Mouse (Mus musculus) embryo, embryonic 11.5 days (tissue): ENCODE results near the gene 1810010H24Rik.
"Not testable (repeated sequence)": the region's sequence is repeated elsewhere in the genome, so short reads cannot be mapped to it uniquely, and the experiment has no call there.

Source experiments
- DNase-seq: peaks from one replicate; pipeline ENCODE4 v3.0.0-alpha.2; 2012; ENCODE audit warnings: low read depth, low spot score

1810010H24Rik gene

GRCm38 (mm10) chr11:107041396-107041795 lies 15.9 kb downstream of the 1810010H24Rik start:
- DNase-seq: no peak

GRCm38 (mm10) chr11:107043361-107043760 lies 17.9 kb downstream of the 1810010H24Rik start:
- no peak for DNase-seq

DNA sequence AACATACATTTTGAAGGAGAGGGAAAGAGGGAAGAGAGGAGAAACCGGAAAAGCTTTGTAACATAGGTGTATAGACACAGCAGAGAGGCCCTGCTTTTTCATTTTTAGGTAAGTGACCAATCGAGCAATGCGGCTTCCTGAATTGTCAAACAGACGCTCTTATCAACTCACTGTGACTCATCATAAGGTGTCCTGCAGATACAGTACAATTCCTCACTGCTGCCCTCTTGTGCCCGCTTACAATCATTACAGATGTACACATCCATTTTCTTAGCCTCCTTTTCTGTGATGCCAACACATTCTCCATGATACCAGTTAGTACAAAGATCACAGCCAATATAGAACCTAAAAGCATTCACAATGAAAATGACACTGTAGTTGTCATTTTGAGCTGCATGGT lies 18.8 kb downstream of the 1810010H24Rik start:
- peak; percentile 61 for DNase-seq

DNA sequence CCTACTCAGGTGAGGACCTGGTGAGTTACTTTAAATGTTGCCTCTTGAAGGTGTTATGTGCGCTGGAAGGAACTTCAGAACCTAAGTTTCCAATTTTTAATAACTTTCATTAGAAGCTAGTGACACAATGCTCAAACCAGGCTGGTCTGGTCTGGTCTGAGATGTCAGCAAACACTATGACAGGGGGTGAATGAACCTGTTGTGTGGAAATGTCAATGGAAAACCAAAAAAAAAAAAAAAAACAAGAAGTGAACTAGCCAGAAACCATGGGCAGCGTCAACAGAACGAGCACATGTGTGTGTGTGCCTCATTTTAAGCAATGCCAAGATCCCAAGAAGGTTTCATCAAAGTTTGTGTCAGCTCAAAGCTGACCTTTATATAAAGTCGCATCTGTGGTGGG lies 20.1 kb downstream of the 1810010H24Rik start:
- no peak for DNase-seq

DNA sequence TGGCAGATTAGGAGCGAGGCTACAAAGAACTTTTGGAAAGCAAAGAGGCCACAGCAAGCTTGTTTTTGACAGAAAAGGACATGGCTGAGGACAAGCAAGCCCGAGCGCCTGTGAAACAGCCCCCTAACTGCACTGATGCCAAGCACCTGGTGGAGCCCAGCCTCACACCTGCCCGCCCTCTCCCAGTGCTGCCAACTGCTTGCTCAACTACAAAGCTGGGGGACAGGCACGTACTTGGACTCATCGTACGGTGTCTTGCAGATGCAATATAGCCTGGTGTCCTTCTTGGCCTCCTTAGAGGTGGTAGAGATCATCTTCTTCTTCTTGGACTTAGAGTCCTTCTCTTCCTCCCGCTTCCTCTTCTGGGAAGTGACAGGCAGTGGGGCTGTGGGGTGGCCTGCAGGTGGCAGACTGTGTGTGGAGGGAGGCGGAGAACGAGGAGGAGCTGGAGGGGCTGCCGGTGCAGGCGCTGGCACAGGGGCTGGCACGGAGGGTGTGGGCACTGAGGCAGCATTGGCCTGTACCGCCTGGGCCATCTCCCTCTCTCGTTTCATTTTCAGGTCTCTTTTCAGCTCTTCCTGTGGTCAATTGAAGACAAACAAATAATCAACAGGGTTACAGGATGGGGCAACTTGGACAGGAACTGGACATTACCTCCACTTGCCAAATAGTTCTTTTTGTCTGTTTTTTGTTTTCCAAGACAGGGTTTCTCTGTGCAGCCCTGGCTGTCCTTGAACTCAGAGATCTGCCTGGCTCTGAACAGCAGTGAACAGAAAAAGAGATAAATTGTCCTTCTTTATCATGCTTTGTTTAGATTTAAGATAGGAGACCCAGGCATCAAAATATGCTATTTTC lies 21.5 kb downstream of the 1810010H24Rik start:
- no peak for DNase-seq

DNA sequence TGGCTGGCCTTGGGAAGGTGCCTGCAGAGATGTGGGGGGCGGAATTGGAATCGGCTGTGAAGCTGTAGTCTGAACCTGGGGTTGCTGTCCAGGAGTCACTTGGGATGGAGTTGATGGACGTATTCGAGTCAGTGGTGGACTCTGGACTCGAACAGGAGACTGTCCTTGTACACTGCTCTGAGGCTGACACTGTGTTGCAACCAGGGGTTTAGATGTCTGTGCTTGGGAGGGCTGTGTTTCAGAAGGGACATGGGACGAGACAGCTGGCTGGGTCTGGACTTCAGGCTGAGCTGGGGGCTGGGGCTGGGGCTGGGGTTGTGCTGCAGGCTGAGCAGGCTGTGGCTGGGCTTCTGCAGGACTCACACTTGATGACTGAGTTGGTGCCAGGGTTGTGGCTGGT lies 29.4 kb downstream of the 1810010H24Rik start:
- DNase-seq: no peak

DNA sequence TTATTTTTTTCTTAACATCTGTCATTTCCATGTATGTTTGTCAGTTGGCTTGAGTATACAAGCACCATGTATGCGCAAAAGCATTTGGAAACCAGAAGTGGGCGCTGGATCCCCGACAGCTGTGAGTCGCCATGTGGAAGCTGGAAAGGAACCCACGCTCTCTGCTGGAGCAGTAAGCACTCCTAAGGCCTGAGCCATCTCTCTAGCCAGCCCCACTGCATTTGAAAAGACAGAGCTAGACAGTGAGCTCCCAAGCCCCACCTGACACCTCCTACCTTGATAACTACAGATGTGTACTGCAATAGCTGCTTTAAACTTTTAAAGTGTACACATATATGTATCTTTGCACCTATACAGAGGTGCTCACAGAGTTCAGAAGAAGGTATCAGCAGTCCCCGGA lies 31.9 kb downstream of the 1810010H24Rik start:
- no peak for DNase-seq

GRCm38 (mm10) chr11:107059634-107060033 lies 34.2 kb downstream of the 1810010H24Rik start:
- DNase-seq: not testable (repeated sequence)

- no peak for DNase-seq
Measured at GRCm38 (mm10) chr11:107060941-107061340, 35.5 kb downstream of the 1810010H24Rik start.

GRCm38 (mm10) chr11:107063067-107063466 lies 37.6 kb downstream of the 1810010H24Rik start:
- DNase-seq: no peak

DNA sequence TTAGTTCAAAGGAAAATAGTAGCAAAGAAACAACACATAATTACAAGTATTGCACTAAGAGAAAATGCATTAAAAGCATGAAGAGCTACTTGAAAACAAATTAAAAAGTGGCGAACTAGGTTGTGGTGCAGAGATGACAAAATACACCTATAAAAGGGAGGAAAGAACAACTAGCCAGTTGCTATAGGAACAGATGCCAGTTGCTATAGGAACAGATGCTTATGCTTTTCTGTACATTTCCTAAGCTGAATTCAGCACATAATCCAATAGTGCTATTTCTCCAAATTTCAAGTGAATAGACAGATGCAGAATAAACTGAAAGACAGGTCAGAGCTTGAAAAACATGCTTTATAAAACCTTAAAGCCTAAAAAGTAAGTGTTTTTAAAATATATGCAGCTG lies 39.1 kb downstream of the 1810010H24Rik start:
- no peak for DNase-seq

GRCm38 (mm10) chr11:107065216-107065785 lies 39.8 kb downstream of the 1810010H24Rik start:
- no peak for DNase-seq
